Mouse (Mus musculus) MN1 (cell line): ENCODE measurements around the gene Orc5.
"Not testable (repeated sequence)": the region's sequence is repeated elsewhere in the genome, so short reads cannot be mapped to it uniquely, and the experiment has no call there.

Source experiments
- DNase-seq: peaks from one replicate; pipeline ENCODE4 v3.0.0-alpha.2; 2016; ENCODE audit warnings: low spot score

The Orc5 gene

GRCm38 (mm10) chr5:22536695-22537094 lies 13.5 kb downstream of the Orc5 start:
- DNase-seq, result no peak

- no peak for DNase-seq
Observed at GRCm38 (mm10) chr5:22532571-22532970, 17.7 kb downstream of the Orc5 start.

GRCm38 (mm10) chr5:22522612-22523011 lies 27.6 kb downstream of the Orc5 start:
- peak; percentile 5 for DNase-seq

GRCm38 (mm10) chr5:22519708-22520107 lies 30.5 kb downstream of the Orc5 start:
- DNase-seq, result no peak

- DNase-seq, result peak; percentile 12
Observed at GRCm38 (mm10) chr5:22515745-22516144, 34.5 kb downstream of the Orc5 start.

- DNase-seq, result not testable (repeated sequence)
Observed at GRCm38 (mm10) chr5:22514231-22514630, 36.0 kb downstream of the Orc5 start.

- not testable (repeated sequence) for DNase-seq
Observed at GRCm38 (mm10) chr5:22512579-22512978, 37.6 kb downstream of the Orc5 start.

GRCm38 (mm10) chr5:22511824-22512223 lies 38.4 kb downstream of the Orc5 start:
- DNase-seq, result peak; percentile 13

- no peak for DNase-seq
Observed at GRCm38 (mm10) chr5:22508560-22508959, 41.7 kb downstream of the Orc5 start.

GRCm38 (mm10) chr5:22499437-22499836 lies 50.8 kb downstream of the Orc5 start:
- no peak for DNase-seq

GRCm38 (mm10) chr5:22491088-22491487 lies 59.1 kb downstream of the Orc5 start:
- no peak for DNase-seq

- DNase-seq, result no peak
Observed at GRCm38 (mm10) chr5:22489091-22489490, 61.1 kb downstream of the Orc5 start.

- DNase-seq, result peak; percentile 7
Observed at GRCm38 (mm10) chr5:22486601-22487206, 63.5 kb downstream of the Orc5 start.

- no peak for DNase-seq
Observed at GRCm38 (mm10) chr5:22485764-22486163, 64.5 kb downstream of the Orc5 start.

- no peak for DNase-seq
Observed at GRCm38 (mm10) chr5:22482567-22482966, 67.7 kb downstream of the Orc5 start.

- not testable (repeated sequence) for DNase-seq
Observed at GRCm38 (mm10) chr5:22472445-22472844, 77.8 kb downstream of the Orc5 start.

- DNase-seq, result no peak
Observed at GRCm38 (mm10) chr5:22471243-22471642, 79.0 kb downstream of the Orc5 start.

GRCm38 (mm10) chr5:22452871-22453661 lies 97.2 kb downstream of the Orc5 start:
- DNase-seq, result no peak

- DNase-seq, result no peak
Observed at GRCm38 (mm10) chr5:22452452-22452851, 97.8 kb downstream of the Orc5 start.

- DNase-seq, result no peak
Observed at GRCm38 (mm10) chr5:22451764-22452163, 98.5 kb downstream of the Orc5 start.

GRCm38 (mm10) chr5:22449492-22449891 lies 100.7 kb downstream of the Orc5 start:
- DNase-seq, result no peak
